Mouse (Mus musculus) neutrophil, adult 83 days (primary cell): ENCODE results near the gene Grm1. TPM values are rescaled to one million over a fixed set of nuclear protein-coding genes. Genes with fewer than 3 reads are reported as not detected.

ENCODE experiments used
- total RNA-seq, 2 experiments: library from RNA; stranded (reverse); gene quantifications; one replicate each; pipeline ENCODE4 v1.2.4; 2023

The Grm1 gene
- under 1 TPM; 0.28 to 0.40 TPM for total RNA-seq

GRCm38 (mm10) chr10:11081611-11082398, at the start of gene Grm1:
Gene Grm1 (minus strand): TSS chr10:11082356.

GRCm38 (mm10) chr10:10681048-10681447, 401.1 kb downstream of the Grm1 start, which contains the start of gene Gm10944:
Gene Gm10944 (plus strand): TSS chr10:10681348.

Other genes starting within 250 kb of the Grm1 start
- gene Shprh, start 67.1 kb upstream of the Grm1 start, total RNA-seq = 10 to 100 TPM; 13.6 to 14.2 TPM
- gene Fbxo30, start 199.0 kb upstream of the Grm1 start, total RNA-seq = 10 to 100 TPM; 22.8 to 26.3 TPM